Mouse (Mus musculus) layer of hippocampus, adult 11-12 months (tissue): ENCODE measurements around the gene Gm10999.
"Not testable (repeated sequence)": the region's sequence is repeated elsewhere in the genome, so short reads cannot be mapped to it uniquely, and the experiment has no call there.

Experiments
- DNase-seq: peaks from one replicate; pipeline ENCODE4 v3.0.0; 2022; ENCODE audit warnings: low spot score

Gm10999 gene

DNA sequence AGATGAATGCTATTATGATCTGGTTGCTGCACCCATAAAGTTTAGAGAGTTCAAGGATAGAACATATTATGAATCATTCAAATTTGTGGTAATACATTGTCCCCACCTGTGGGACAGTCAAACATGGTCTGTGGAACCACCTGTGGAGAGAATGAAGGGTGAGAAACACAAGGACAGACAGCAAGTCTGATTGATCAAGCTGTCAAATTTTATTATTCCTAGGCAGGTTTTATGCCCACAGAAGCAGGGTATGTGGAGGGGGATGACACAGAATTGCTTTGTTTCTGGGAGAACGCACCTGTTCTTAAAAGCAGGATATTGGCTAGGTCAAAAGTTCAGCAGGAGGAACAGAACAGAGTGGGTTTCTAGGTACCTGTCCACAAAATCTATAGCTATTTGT lies at the start of gene Gm10999:
Gene Gm10999 (minus strand): TSS at position 101 of the 400 bp plus-strand sequence.
- DNase-seq: no peak

DNA sequence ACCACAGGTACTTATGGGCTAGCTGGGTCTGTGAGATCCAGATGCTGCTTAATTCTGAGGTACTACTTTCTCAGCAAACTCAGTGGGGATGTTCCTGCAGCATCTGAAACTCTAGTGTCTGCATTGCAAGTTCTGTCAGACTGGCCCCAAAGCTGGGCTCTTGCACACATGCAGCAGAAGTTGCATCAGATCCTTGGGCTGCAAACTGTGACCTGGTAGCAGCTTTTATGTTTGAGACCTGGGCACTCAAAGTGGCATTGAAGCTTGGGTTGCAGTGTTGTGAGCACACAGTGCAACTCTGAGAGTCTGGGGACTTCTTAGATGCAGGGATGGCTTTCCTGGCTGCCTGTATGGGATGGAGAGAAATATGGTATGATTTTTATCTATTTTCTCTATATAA lies 2.0 kb upstream of the Gm10999 start:
- DNase-seq: no peak

DNA sequence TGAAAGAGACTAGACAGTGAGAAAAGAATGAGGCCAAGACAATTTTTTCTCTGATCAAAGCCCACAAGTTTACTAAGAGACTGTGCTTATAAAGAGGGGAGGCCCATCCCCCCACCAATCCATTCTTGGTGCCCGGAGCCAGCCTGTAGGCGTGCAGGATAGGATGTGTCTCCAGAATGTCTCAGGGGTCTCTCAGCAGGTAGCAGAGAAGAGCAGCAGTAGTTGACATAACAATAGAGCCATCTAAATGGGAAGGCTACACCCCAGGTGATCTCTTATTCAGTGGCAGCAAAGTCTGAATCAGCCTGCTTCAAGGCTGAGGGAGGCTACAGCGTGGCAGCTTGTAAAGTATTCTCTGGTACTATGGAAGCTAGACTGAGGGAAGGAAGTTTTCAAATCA lies 15.7 kb downstream of the Gm10999 start:
- DNase-seq: not testable (repeated sequence)
